Mouse (Mus musculus): ENCODE measurements around the gene Ccl22.

The Ccl22 gene

GRCm38 (mm10) chr8:94780491-94781154, 35.2 kb downstream of the Ccl22 start:
- no peak for DNase-seq

GRCm38 (mm10) chr8:94781155-94781837, 35.9 kb downstream of the Ccl22 start:
- no peak for DNase-seq

- no peak for DNase-seq
Observed at GRCm38 (mm10) chr8:94781838-94782235, 36.4 kb downstream of the Ccl22 start.

GRCm38 (mm10) chr8:94783890-94784289, 38.5 kb downstream of the Ccl22 start:
- DNase-seq: no peak

DNA sequence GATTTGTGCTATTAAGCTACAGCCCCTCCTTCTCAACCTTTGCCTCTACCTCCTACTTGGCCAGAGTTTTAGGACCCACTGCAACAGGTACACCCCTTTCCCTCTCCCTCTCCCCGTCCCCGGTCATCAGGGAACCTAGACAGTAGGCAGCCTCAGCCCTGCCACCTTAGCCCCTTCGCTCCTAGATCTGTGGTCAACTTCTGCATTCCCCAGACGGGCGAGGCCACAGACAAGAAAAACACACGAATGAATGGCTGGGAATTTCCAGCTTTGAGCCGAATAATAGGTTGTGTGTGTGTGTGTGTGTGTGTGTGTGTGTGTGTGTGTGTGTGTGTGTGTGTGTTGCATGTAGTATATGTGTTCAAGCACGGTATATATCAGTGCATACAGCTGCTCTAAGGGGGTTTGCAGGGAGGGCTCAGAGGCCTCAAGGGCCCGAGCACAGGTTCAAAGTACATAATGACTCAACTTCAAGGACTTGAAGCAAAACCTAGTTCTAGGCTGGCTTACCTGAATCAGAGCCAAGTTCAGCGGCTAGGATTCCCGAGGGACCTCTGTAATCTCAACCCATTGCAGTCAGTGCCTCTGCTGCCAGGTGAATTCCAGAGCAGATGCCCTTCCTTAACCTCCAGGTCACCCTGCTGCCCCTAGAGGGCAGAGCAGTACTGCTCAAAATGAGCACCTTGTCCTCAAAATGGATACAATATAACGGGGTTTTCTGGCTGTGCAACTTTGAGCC, 40.0 kb downstream of the Ccl22 start:
- peak; percentile 16 to 24 for DNase-seq

DNA sequence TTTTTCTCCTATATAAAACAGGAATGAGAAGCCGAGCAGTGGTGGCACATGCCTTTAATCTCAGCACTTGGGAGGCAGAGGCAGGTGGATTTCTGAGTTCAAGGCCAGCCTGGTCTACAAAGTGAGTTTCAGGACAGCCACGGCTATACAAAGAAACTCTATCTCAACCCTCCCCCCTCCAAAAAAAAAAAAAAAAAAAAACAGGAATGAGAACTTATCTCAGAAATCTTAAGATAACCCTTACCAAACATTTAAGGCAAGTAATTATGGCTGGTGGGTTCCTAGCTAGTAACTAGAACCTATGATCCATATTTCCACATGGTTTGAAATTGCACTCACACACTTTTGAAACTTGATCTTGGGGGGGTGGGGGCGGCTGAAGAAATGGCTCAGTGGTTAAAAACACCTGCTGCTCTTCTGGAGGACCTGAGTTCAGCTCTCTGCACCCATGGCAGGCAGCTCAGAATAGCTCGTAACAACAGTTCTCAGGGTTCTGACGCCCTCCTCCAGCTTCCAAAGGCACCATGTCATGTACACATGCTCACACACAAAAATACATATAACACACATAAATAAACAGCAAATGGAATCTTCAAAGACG, 40.7 kb downstream of the Ccl22 start:
- DNase-seq: no peak

GRCm38 (mm10) chr8:94787524-94788501, 42.4 kb downstream of the Ccl22 start:
- DNase-seq: no peak

DNA sequence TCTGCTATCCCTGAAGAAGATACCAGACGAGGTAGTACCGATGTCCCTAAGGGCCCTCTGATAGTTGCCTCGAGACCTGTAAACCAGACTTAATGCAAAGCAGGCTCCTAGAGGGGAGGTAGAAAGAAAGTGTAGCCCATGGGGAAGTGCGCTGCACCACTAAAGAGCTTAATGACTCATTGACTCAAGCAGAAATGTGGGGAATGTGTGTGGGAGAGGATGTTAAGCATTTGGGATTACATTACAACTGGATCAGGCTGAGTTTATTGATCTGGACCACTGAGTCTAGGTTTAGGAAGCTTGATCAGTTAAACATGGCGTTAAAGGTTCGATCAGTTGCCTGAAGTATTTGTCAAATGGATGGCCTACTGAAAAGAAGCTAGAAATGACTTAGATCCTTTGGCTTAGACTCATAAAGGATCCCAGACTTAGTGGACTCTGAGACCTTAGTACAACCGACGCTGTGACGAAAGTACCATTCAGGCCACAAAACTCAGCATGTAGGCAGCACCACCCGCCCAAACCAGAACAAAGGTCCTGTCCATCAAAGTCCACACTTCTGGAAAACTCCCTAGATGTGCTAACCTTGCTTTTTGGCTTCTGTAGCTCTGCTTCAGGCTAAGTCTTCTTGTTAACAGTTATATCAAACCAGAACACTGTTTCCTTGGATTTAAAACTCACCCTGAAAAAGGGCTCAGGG, 44.0 kb downstream of the Ccl22 start:
- no peak for DNase-seq

GRCm38 (mm10) chr8:94794368-94794767, 49.0 kb downstream of the Ccl22 start:
- DNase-seq: no peak

GRCm38 (mm10) chr8:94794782-94795181, 49.4 kb downstream of the Ccl22 start:
- no peak for DNase-seq

DNA sequence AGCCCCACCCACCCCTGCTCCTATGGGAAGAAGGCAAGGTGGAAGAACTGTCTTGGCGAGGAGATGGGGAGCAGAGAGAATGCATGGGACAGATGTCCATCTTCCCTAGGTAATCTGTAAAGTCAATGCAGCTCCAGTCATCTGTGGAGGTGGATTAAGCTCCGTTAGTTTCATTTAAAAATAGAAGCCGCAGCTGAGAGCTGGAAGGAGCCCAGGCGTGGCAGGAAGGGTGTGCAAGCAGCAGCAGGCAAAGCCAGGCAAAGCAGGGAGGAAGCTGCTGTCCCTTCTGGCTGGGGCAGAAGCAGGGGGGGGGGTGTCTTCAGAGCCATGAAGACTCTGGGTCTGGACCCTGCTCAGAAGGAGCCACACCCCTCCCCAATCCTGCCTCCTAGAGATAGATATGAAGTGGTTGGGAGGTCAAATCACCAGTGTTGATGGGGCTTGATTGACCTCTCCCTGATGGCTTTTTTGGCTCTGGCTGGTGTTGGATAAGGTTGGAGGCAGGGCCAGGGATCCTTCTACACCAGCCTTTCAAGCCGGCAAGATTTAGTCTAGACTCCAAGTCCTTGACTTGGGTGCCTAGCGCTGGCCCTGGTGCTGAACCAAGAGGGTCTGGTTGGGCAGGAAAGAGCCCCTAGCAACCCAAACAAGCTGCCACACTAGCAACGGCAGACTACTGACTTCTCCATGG, 55.0 kb downstream of the Ccl22 start:
- no peak for DNase-seq

Data from thymus, adult 18-20 months (tissue).